Mouse (Mus musculus) right cerebral cortex, postnatal 4 days (tissue): ENCODE measurements around the gene Lpin1.

ENCODE experiments used
- DNase-seq: peaks from one replicate; pipeline ENCODE4 v3.0.0-alpha.2; 2022

Lpin1 gene

GRCm38 (mm10) chr12:16526134-16526533, 84.6 kb downstream of the Lpin1 start:
- no peak for DNase-seq

- DNase-seq: peak; percentile 35
These were observed 95.6 kb downstream of the Lpin1 start for GRCm38 (mm10) chr12:16515183-16515582.

- DNase-seq: no peak
These were observed 97.8 kb downstream of the Lpin1 start for GRCm38 (mm10) chr12:16512991-16513390.

- peak; percentile 63 for DNase-seq
These were observed 101.5 kb downstream of the Lpin1 start for GRCm38 (mm10) chr12:16509122-16509752.

- DNase-seq: no peak
These were observed 103.7 kb downstream of the Lpin1 start for GRCm38 (mm10) chr12:16506796-16507790.

GRCm38 (mm10) chr12:16504244-16504643, 106.5 kb downstream of the Lpin1 start:
- no peak for DNase-seq

- DNase-seq: no peak
These were observed 112.8 kb downstream of the Lpin1 start for GRCm38 (mm10) chr12:16497960-16498359.

- no peak for DNase-seq
These were observed 118.1 kb downstream of the Lpin1 start for GRCm38 (mm10) chr12:16492713-16493112.

GRCm38 (mm10) chr12:16488899-16489298, 121.9 kb downstream of the Lpin1 start:
- no peak for DNase-seq

- no peak for DNase-seq
These were observed 123.3 kb downstream of the Lpin1 start for GRCm38 (mm10) chr12:16487453-16487852.
